Mouse (Mus musculus): ENCODE data around the gene Ern1.

Ern1 gene

GRCm38 (mm10) chr11:106487733-106488115 lies at the start of gene Ern1:
Gene Ern1 (minus strand): TSS chr11:106487852.
- peak; percentile 93 for DNase-seq (ENCODE audit: low read depth, low spot score)

GRCm38 (mm10) chr11:106536253-106536912 lies 48.7 kb upstream of the Ern1 start:
- DNase-seq (ENCODE audit: low read depth, low spot score) = no peak

GRCm38 (mm10) chr11:106535660-106536252 lies 48.1 kb upstream of the Ern1 start:
- no peak for DNase-seq (ENCODE audit: low read depth, low spot score)

DNA sequence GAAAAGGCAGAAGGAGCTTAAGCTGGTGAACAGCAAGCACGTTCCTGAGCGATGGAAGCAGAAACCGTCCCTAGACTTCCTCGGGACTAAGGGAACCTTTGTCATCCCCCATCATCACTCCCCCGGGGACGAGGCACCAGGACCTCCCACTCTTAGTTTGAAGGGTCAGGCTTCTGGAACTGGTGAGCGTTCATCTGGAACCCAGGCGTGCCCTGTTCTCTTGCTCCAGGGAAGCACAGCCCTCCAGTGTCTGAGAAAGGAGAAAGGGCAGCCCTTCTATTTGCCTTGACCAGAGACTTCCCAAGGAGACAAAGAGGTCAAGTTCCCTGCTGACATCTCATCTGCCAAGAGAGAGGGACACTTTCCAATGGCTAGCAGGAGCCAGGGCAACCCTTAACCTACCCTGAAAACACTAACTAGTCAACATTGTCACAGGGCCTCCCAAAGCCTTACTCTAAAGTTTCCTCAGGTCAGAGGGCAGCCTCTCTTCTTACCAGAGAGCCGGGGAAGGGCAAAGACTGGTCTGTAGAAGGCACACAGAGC lies 44.7 kb upstream of the Ern1 start:
- DNase-seq (ENCODE audit: low read depth, low spot score) = no peak

GRCm38 (mm10) chr11:106529786-106530185 lies 42.1 kb upstream of the Ern1 start:
- no peak for DNase-seq (ENCODE audit: low read depth, low spot score)

GRCm38 (mm10) chr11:106529113-106529512 lies 41.5 kb upstream of the Ern1 start:
- no peak for DNase-seq (ENCODE audit: low read depth, low spot score)

GRCm38 (mm10) chr11:106527926-106528325 lies 40.3 kb upstream of the Ern1 start:
- no peak for DNase-seq (ENCODE audit: low read depth, low spot score)

DNA sequence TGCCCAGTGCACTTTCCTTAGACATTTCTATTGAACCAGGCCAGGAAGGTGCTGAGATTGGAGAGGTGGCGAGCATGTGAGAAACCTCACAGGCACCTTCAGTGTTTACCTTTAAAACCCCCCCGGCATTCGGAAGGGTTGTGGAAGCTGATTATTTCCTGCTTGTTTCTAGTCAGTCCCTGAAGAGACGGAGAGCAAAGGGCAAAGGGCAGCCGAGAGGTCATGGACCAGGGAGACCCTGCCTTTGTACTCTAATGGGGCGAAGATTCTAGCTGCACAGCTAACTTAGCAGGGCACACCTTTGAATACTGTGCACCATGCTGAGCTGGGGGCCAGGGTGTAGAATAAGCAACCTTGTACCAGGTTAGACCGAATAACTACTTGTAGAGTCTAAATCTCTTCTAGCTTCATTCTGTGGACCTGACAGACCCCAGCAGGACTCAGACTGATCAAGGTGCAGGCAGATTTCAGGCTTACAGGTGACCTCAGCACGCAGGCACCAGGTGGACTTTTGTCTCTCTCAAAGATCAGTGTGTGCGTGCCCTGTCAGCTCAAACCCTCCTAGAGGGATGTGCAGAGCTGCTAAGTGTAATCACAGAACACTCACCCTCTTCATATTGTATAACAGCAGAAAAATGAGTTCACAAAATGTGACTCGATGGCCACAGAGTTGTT lies 39.6 kb upstream of the Ern1 start:
- DNase-seq (ENCODE audit: low read depth, low spot score) = no peak

DNA sequence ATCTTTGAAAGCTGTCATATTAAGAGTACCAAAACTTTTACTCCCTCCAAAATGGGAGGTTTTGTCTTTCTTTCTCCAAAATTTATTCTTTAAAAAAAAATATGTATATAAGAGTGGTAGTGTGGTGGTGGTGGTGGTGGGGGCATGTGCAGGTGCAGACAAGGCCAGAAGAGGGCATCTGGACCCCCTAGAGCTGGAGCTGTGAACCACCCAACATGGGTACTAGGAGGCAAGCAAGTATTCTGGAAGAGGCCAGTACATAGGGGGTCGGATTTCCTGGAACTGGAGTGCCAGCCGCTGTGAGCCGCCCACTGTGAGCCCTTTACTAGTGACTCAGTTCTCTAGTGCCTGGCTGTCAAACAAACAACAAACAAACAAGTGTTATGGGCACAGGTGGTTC lies 34.9 kb upstream of the Ern1 start:
- DNase-seq (ENCODE audit: low read depth, low spot score) = no peak

DNA sequence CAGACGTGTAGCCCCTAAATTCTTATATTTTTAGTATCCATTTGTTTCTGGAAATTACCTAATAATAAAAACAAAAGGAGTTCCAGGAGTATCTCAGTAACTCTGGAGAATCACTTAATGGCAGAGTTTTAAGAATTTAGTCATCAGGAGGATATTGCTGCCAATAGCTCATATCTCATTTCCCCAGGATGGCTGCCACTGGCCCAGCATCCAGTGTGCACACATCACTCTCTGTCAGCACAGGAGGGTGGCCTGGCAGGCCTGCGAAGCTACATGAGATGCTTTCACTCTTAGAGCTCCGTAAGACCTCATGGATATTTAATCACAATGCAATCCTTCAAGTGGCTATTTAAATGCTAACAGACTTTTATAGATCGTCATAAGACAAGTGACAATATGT lies 34.0 kb upstream of the Ern1 start:
- no peak for DNase-seq (ENCODE audit: low read depth, low spot score)

GRCm38 (mm10) chr11:106520404-106520803 lies 32.8 kb upstream of the Ern1 start:
- no peak for DNase-seq (ENCODE audit: low read depth, low spot score)

DNA sequence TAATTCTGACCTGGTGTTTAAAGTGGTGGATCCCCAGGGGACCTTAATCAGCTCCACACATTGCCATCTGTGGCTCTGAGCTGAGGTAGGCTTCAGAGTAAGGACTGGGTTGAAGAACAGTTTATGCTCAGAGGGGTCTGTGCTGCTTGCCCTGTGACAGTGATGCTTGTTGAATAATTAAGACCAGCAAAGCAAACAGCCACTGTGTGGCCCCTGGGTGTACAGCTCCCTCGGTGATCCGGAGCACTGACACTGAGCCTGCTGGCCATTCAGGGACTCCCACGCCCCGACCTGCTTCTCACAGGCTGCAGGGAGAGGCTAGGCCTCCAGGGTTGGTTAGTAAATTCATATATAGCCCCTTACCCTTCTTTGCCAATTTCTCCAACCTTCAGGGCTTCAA lies 31.9 kb upstream of the Ern1 start:
- DNase-seq (ENCODE audit: low read depth, low spot score) = no peak

GRCm38 (mm10) chr11:106518391-106518790 lies 30.7 kb upstream of the Ern1 start:
- no peak for DNase-seq (ENCODE audit: low read depth, low spot score)

- DNase-seq (ENCODE audit: low read depth, low spot score) = no peak
Measured at GRCm38 (mm10) chr11:106515079-106515745, 27.6 kb upstream of the Ern1 start.

DNA sequence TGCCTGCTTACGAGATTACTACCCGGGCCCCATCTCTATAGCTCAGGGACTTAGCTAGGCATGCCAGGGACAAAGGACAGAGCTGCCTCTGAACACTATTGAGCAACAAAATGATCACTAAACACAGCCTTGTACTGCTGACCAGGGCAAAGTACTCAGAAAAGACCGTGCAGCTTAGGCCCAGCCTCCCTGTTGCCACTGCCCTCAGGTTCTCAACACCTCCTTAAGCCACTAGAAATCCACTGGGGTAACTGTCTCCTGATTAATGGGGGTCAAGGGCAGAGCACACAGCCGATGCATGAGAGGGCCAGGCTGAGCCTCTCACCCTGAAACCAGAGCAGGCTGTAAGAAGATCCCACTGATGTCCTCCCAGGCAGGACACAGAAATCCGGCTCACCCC lies 26.8 kb upstream of the Ern1 start:
- DNase-seq (ENCODE audit: low read depth, low spot score) = no peak

GRCm38 (mm10) chr11:106513166-106513565 lies 25.5 kb upstream of the Ern1 start:
- DNase-seq (ENCODE audit: low read depth, low spot score) = peak; percentile 67

- no peak for DNase-seq (ENCODE audit: low read depth, low spot score)
Measured at GRCm38 (mm10) chr11:106512006-106512390, 24.3 kb upstream of the Ern1 start.

DNA sequence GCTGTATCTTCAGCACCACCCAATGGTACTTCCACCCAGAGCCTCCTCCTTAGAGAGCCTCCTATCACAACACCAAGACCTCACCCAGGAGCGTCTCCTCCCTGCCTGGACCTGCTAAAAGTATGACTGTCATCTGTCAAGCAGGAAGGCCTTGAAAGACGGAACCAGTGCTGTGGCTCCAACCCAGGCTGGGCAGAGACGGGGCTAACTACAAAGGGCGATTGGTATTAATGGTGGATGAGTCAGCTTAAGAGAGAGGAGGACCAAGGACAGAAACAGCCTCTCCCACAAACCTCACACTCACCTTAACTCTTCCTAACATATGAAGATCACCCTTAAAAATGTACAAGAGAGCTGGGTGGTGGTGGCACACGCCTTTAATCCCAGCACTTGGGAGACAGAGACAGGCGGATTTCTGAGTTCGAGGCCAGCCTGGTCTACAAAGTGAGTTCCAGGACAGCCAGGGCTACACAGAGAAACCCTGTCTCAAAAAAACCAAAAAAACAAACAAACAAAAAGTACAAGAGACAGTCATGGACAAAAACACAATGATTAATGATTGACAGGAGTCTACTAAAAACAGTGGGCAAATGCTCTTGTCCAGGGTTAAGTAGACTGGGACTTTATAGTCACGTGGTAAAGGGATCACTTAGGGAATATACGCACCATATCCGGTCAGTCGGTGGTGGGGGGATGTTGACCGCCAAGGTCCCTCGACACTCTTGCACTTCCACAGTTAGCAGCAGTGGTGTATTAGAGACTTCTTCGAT lies 23.8 kb upstream of the Ern1 start:
- DNase-seq (ENCODE audit: low read depth, low spot score) = no peak

DNA sequence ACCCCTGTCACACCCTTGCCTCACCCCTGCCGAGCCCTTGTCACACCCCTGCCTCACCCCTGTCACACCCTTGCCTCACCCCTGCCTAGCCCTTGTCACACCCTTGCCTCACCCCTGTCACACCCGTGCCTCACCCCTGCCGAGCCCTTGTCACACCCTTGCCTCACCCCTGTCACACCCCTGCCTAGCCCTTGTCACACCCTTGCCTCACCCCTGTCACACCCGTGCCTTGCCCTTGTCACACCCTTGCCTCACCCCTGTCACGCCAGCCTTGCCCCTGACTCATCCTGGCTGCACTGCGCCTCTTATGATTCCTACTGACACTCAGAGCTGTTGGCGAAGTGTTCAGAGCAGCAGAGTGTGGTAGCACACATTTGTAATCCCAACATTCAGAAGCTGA lies 20.0 kb upstream of the Ern1 start:
- DNase-seq (ENCODE audit: low read depth, low spot score) = no peak

DNA sequence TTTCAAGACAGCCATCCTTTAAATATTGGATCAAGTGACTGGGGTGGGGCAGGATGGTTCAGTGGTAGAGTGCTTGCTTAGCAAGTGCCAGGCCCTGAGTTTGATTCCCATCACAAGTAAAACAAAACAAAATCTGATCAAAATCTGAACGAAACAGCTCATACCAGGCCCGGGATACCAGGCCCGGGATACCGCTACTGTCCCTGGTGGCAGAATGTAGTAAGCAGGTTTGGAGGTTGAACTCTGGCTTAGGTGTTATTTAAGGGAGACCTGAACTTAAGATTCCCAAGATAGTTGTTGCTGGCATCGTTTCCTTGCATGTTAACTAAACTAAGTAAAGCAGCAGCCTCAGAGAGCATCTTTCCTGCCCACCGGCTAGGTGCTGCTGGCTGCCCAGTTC lies 18.6 kb upstream of the Ern1 start:
- peak; percentile 42 for DNase-seq (ENCODE audit: low read depth, low spot score)

- DNase-seq (ENCODE audit: low read depth, low spot score) = no peak
Measured at GRCm38 (mm10) chr11:106504129-106504528, 16.5 kb upstream of the Ern1 start.

DNA sequence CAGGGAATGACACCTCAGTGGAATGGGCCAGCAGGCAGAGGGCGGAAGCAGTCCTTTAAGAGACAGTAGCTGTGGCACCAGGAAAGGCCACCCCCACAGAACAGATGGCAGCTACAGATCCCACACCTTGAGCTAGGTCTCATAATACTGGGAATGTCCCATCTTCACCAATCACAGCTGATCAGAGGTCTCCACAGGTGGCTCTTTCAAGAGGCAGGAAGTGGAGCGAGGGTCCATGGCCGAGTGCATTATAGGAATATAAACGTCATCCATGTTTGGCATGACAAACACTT lies 15.7 kb upstream of the Ern1 start:
- DNase-seq (ENCODE audit: low read depth, low spot score) = peak; percentile 46
